Mouse (Mus musculus): ENCODE measurements around the gene Diras1.

- TF ChIP-seq CTCF (IDR thresholded peaks at IDR 0.05; ENCODE audit: extremely low read depth, insufficient read depth, low read length) (no peak), POLR2A (IDR thresholded peaks at IDR 0.05; ENCODE audit: extremely low read depth, insufficient read depth, low read length) (no peak)
Measured at GRCm38 (mm10) chr10:81006005-81006677, 19.3 kb downstream of the Diras1 start.

Data from cortical plate, adult 2 months (tissue).